Mouse (Mus musculus) urinary bladder, postnatal 4 days (tissue): ENCODE results near the gene Procr.

Source experiments
- DNase-seq, 2 experiments: peaks; one replicate each; pipeline ENCODE4 v3.0.0; 2021 to 2022; ENCODE audit warnings: low spot score in 2 of 2

The Procr gene

DNA sequence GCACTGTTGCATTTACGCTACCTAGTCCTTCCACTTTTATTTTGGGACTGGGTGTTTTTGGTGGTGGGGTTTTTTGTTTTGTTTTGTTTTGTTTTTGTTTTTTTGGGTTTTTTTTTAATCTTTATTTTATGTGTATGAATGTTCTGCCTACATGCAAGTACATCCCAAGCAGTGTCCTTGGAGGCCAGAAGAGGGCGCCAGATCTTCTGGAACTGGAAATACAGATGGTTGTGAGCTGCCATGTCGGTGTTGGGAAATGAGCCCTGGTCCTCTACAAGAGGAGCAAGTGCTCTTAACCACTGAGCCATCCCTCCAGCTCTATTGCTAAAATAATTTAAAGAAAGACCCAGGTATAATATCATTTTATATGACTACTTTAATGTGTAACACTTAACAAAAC lies 51.8 kb downstream of the Procr start:
- DNase-seq = no peak

DNA sequence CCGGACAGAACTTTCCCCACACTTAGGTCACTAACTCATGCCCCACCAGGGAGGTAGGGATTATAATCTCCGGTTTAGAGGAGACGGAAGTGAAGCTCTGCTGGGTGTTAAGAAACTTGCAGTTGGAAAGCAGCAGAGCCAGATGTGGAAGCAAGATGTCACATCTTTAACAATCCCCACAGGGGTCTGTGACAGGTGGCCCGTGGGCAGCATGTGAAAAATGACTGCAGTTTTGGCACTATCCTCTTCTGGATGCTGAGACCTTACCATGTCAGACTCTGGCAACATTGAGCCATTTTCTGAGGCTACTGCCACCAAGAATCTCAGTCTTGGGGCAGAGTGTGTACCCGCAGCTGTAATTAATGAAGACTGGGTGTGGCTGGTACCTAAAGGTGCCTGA lies 53.1 kb downstream of the Procr start:
- DNase-seq = no peak
